Mouse (Mus musculus): ENCODE measurements around the gene Mdm2. TPM values are rescaled to one million over a fixed set of nuclear protein-coding genes. Genes with fewer than 3 reads are reported as not detected.

The Mdm2 gene
- total RNA-seq, 2 experiments from 2014 or later: 52.3 to 52.5 TPM

GRCm38 (mm10) chr10:117675096-117676035 is 35.2 kb downstream of the Mdm2 start:
- DNase-seq: peak; percentile 24 to 57
- intact Hi-C loops (cut with DNase I): loop anchor here (2.0 kb wide), 1 partner anchor 159 kb away; no protein-coding TSS in a partner anchor

DNA sequence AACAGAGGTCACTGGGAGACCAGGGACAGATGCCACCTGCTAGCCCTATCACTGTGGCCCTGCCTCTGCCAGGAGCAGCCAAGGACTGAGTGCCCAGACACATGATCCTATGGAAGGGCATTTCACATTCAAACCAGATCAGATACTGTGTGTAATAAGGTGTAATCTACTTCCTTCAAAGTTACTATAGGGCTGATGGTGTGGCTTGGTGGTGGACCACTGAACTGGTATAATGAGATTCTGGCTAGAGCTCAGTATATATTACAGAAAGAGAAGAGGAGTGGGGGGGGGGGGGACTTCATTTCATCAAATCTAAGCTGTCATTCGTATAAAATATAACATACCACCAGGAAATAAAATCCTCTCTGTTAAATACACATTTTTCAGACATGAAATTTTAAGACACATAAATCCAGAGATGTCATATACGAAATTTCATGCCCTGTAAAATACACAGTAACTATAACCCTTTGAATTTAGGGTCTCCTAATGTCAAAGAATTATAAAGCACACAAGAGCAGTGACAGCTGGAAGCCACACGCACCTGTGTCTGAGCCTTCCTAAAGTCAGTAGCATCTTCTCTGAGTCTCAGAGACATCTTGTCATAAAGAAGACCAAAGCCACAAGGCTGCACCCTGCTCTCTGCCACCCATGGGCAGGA is 36.1 kb downstream of the Mdm2 start:
- no peak for DNase-seq
- intact Hi-C loops (cut with DNase I): no loop called here

DNA sequence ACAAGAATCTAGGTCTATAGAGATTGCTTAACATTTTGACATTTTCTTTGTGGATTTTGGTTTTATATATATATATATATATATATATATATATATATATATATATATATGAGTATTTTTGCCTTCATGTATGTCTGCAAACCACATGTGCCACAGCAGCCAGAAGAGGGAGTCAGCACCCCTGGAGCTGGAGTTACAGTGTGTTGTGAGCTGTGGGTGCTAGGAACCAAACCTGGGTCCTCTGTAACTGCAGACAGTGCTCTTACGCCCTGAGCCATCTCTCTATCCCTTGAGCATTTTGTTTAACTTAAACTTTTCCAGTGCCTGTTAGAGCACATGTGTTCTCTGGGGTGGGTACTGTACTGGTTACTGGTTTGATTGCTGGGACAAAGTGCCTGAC is 36.6 kb downstream of the Mdm2 start:
- no peak for DNase-seq
- intact Hi-C loops (cut with DNase I): no loop called here

GRCm38 (mm10) chr10:117672693-117673092 is 37.9 kb downstream of the Mdm2 start:
- intact Hi-C loops (cut with DNase I): no loop called here
- no peak for DNase-seq

- intact Hi-C loops (cut with DNase I): no loop called here
- no peak for DNase-seq
These were observed 38.5 kb downstream of the Mdm2 start for GRCm38 (mm10) chr10:117671930-117672666.

- no peak for DNase-seq
- intact Hi-C loops (cut with DNase I): no loop called here
These were observed 39.3 kb downstream of the Mdm2 start for GRCm38 (mm10) chr10:117671266-117671665.

- DNase-seq: no peak
- intact Hi-C loops (cut with DNase I): no loop called here
These were observed 39.8 kb downstream of the Mdm2 start for GRCm38 (mm10) chr10:117670791-117671190.

GRCm38 (mm10) chr10:117670092-117670491 is 40.5 kb downstream of the Mdm2 start:
- intact Hi-C loops (cut with DNase I): no loop called here
- DNase-seq: no peak

DNA sequence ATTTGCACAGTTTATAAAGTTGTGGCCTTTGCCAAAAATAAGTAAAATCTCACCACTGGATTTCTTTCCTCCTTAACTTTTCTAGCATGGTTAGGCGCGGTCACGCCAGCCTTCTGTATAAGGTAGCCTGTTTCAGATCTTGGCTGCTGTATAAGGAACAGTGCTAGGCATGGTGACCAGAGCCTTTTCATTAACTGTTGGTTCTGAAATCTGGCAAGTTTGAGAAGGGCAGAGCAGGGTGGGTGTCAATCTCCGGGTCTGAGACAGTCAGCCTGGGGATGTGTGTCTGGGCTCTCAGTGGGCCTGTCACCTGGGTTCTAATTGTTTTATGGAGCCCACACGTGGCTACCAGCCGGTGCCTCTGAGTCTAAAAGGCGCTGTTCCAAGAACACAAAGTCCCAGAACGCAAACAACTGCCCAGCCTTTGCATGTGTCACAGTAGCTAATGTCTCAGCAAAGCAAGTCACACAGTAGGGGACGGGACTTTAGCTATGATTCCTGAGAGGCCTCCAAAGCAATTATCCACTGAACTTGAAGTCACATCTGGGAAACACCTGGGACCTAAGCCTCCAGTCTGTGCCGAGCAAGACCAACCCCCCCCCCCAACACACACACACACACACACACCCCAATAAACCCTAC is 41.0 kb downstream of the Mdm2 start:
- intact Hi-C loops (cut with DNase I): no loop called here
- no peak for DNase-seq

DNA sequence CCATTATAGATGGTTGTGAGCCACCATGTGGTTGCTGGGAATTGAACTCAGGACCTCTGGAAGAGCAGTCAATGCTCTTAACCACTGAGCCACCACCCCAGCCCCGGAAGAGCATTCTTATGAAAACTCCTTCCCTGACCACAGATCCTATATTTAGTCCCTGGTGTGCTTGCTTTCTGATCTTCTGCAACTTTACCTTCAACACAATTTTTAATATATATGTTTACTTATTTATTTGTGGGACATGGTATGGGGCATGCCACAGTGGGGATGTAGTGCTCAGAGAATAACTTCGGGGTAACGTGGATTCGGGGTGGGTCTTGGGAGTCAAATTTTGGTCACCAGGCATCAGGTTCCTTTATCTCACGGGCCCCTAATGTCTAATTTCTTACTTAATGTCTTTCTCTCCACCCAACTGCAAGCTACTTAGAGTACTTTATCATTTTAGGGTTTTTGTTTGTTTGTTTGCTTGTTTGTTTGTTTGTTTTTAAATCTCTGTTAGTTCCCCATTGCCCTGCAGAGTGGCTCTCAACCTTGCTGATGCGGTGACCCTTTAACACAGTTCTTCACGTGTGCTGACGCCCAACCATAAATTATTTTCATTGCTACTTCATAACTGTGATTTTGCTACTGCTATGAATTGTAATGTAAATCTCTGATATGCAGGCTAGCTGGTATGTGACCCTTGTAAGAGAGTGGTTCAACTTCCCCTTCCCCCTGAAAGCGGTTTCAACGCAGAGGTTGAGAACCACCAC is 41.8 kb downstream of the Mdm2 start:
- no peak for DNase-seq
- intact Hi-C loops (cut with DNase I): no loop called here

- no peak for DNase-seq
- intact Hi-C loops (cut with DNase I): no loop called here
These were observed 42.7 kb downstream of the Mdm2 start for GRCm38 (mm10) chr10:117667663-117668507.

- DNase-seq: no peak
- intact Hi-C loops (cut with DNase I): no loop called here
These were observed 43.5 kb downstream of the Mdm2 start for GRCm38 (mm10) chr10:117666947-117667630.

- intact Hi-C loops (cut with DNase I): no loop called here
- no peak for DNase-seq
These were observed 44.2 kb downstream of the Mdm2 start for GRCm38 (mm10) chr10:117666361-117666760.

DNA sequence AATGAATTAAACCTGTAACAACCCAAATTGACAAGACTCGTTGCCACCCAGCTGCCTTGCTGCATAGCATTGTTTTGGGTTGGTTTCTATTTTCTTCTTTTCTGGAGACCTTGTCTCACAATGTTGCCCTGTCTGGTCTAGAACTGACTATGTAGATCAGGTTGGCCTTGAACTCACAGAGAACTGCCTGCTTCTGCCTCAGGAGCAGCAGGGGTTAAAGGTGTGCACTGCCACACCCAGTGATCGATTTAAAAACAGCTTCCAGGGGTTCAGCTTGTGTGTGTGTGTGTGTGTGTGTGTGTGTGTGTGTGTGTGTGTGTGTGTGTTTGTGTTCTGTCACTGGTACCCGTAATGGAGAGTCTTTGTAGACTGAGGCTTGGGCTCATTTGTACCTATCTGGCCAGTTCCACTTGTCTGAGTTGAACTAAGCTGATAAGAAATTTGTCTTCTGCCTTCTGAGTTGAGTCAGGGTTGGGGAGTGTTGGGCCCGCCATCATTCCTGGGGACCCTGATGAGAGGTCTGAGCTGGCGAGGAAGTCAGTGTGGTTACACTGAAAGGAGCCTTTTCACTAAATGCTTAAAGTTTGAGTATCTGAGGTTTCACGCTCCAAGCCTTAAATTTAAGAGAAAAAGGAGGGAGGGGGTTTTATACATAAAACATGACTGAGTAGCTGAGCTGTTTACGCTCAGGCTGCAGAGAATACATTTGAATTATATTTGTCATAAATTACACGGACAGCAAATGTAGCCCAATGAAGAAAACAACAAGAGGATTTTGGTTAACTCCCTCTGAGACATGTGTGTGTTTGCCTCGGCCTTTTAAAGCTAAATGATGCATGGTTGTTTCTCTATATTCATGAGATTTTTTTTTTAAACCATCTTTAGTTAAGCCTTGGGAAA is 44.9 kb downstream of the Mdm2 start:
- DNase-seq: no peak
- intact Hi-C loops (cut with DNase I): no loop called here

- DNase-seq: no peak
- intact Hi-C loops (cut with DNase I): no loop called here
These were observed 45.7 kb downstream of the Mdm2 start for GRCm38 (mm10) chr10:117664926-117665209.

DNA sequence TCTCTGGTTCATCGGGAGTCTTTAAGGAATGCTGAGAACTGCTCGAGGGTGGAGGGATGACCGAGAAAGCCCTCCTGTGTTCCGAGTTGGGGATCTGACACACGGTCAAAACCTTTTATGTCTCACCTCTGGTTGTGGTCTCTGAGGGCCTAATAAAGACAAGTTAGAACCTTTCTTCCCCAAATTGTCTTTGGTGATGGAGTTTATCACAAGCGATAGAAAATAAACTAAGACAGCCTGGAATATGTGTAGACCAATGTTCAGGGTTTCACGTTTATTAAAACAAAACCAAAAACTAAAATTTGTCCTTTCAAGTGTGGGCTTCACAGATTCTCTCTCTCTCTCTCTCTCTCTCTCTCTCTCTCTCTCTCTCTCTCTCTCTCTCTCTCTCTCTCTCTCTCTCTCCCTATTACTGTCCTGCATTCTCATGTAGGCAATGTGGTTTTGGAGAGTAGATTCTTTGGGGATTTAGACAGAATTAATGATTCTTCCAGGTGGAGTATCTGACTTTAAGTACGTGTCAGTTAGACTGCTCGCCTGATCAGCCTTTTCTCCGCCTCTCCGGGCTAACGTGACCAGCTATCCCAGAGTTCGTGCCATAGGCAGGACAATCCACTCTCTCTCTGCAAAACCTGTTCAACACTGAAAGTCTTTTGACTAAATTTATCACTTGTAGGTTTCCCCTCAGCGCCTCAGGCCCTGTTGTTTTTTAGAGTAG is 46.2 kb downstream of the Mdm2 start:
- DNase-seq: no peak
- intact Hi-C loops (cut with DNase I): no loop called here

- intact Hi-C loops (cut with DNase I): no loop called here
- peak in 1 of 2 experiments; percentile 25 for DNase-seq
These were observed 46.7 kb downstream of the Mdm2 start for GRCm38 (mm10) chr10:117663865-117664200.

Data from heart, postnatal 14 days (tissue).